In the genomic region with DNA sequence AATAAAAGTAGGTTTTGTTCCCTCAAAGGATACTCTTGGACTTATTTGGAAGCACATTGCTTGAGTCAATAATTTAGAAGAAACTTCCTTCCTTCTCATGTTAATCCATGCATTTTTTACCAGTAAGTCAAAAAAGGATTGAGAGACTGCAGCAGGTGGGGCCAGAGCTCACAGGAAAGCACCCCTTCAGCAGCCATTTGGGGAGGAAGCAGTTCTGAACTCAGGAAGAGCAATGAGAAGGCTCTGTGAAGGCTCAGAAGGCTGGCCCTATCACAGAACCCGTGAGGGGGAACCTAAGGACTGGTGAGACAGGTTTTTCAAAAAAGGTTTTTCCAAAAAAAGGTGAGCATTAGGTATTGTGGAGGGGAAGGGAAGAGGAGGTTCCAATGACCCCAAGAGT, we compare ENCODE assay signal across 21 mouse cellular contexts. TPM values are rescaled to one million over a fixed set of nuclear protein-coding genes. Genes with fewer than 3 reads are reported as not detected.
A peak's percentile ranks its signal among the peaks of the same experiment; 100 is the strongest.
DNase-seq lines count a peak whose midpoint lies in the region; TF ChIP-seq lines count a peak whose summit lies in the region.
"Had no signal": no experiment of that assay in that cellular context is flagged by ENCODE, and none has a peak within 500 bp of the region (broad histone marks: within the 10 kb centered on the region; RNA-seq: fewer than 3 reads in every experiment).

No protein-coding gene starts in this region.

- no peak for TF ChIP-seq CTCF in thymus, adult 2 months (IDR thresholded peaks at IDR 0.05; ENCODE audit: borderline replicate concordance, control insufficient read depth, extremely low read depth, insufficient read depth, low read length, poor library complexity)

- H3K4me3 ChIP-seq in thymus, adult 2 months (ENCODE audit: control insufficient read depth, insufficient read depth, low read length) = no peak overlapping the region
- H3K4me3 ChIP-seq: embryonic facial prominence, embryonic 10.5 days; embryonic facial prominence, embryonic 12.5 days; forebrain, embryonic 13.5 days; forebrain, embryonic 15.5 days had no signal

- peaks cover 25% of the 10 kb centered on the region for H3K4me1 ChIP-seq in thymus, adult 2 months (replicated peaks; ENCODE audit: control insufficient read depth, insufficient read depth, low read length)
- H3K4me1 ChIP-seq: embryonic facial prominence, embryonic 10.5 days; embryonic facial prominence, embryonic 12.5 days; forebrain, embryonic 13.5 days; forebrain, embryonic 15.5 days had no signal

- TF ChIP-seq POLR2A in thymus, adult 2 months (IDR thresholded peaks at IDR 0.05; ENCODE audit: control insufficient read depth, extremely low read depth, insufficient read depth, low read length, poor library complexity) = no peak

- H3K27ac ChIP-seq in thymus, adult 2 months (ENCODE audit: control insufficient read depth, insufficient read depth, low read length) = peak overlapping the region; percentile 60; the same call in 1 of the 2 replicates
- H3K27ac ChIP-seq: embryonic facial prominence, embryonic 10.5 days; embryonic facial prominence, embryonic 12.5 days; forebrain, embryonic 13.5 days; forebrain, embryonic 15.5 days had no signal

- 9% methylated on average over 1 of the region's 1 CpGs for WGBS in thymus, adult 2 months

- peak; percentile 23 for DNase-seq in thymus, adult 2 months
- DNase-seq in thymus, adult 18-20 months = no peak
- DNase-seq in thymus, postnatal 14 days = peak; percentile 50
- DNase-seq in thymus, postnatal 4 days = peak; percentile 38
- DNase-seq in ovary, adult 18-20 months (ENCODE audit: low spot score) = no peak
- DNase-seq: adrenal gland, adult 8-10 months; adrenal gland, postnatal 14 days; adrenal gland, postnatal 36 days; B cell, adult 2 months; cerebellum, adult 11-12 months; cerebellum, adult 2 months; cerebellum, adult 9-10 months; cerebellum, postnatal 10 days; cerebellum, postnatal 25 days had no signal

- H3K27me3 ChIP-seq in thymus, adult 2 months (ENCODE audit: control insufficient read depth, insufficient read depth, low read length) = no peaks in the 10 kb centered on the region
- H3K27me3 ChIP-seq: CH12.LX; embryonic facial prominence, embryonic 12.5 days; forebrain, embryonic 13.5 days; forebrain, embryonic 15.5 days; Patski had no signal

- H3K36me3 ChIP-seq in thymus, adult 2 months (ENCODE audit: control insufficient read depth, insufficient read depth, low read length) = no peaks in the 10 kb centered on the region
- H3K36me3 ChIP-seq: embryonic facial prominence, embryonic 10.5 days; embryonic facial prominence, embryonic 12.5 days; forebrain, embryonic 15.5 days; G1E had no signal

RNA-seq across cellular contexts. Expression of a gene that starts 50.7 kb away (rescaled TPM):
- polyA plus RNA-seq in thymus, adult 2 months (2012; rRNA removed) = 38.1 and 45.8 TPM in 2 replicates

Comparison
In these comparisons a context has a peak if more than half of its experiments do, and no peak if none do; other contexts are left out.
1. DNase-seq: peak in thymus, adult 2 months (single experiment), thymus, postnatal 14 days (single experiment) and thymus, postnatal 4 days (single experiment); none in thymus, adult 18-20 months (0 of 2) and ovary, adult 18-20 months (single experiment).